Mouse (Mus musculus) inflammation-experienced regulatory T-cells, adult 6 months (primary cell): ENCODE measurements around the gene Efnb2. TPM values are rescaled to one million over a fixed set of nuclear protein-coding genes. Genes with fewer than 3 reads are reported as not detected.

Experiments
- ATAC-seq: one replicate; pipeline ENCODE4 v1.8.0; 2017
- polyA plus RNA-seq, 3 experiments: library from polyadenylated mRNA; unstranded; fragments of 100-300 nt; shearing (Covaris generic); gene quantifications; one replicate each; pipeline ENCODE4 v1.2.1; 2017

Gene Efnb2
- polyA plus RNA-seq: under 1 TPM in 2 of 3 experiments, not detected in 1; 0.18 to 0.27 TPM

DNA sequence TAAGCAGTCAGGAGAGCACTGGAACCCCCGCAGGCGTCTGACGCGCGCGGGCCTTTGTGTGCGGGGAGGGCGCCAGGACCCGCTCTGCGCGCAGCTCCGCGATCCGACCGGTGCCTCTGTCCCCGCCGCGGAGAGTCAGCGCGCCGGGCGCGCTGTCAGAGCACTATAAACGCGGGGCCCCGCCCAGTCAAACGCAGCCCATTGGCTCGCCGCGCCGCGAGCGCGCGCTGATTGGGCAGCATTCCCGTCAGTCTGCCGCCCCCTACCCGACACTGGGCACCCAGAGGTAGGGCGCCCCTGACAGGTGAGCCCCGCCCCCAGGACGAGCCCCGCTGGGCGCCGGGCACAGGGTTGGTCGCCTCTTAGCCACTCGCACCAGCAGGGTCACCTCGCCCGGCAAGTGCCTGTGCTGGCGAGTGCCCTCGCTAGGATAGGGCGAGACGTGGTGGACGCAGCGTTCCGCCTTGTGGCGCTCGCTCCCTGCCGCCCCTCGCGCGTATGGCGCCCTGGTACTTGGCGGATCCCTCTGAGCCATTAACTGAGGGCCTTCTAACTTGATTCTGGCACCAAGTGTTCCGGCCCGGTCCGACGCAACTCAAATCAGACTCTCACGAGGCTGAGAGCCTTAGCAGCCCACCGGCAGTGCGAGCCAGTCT lies at the start of gene Efnb2:
Efnb2 (minus strand) TSS at position 140 of the 656 bp plus-strand sequence.
- ATAC-seq: peak; percentile 88

DNA sequence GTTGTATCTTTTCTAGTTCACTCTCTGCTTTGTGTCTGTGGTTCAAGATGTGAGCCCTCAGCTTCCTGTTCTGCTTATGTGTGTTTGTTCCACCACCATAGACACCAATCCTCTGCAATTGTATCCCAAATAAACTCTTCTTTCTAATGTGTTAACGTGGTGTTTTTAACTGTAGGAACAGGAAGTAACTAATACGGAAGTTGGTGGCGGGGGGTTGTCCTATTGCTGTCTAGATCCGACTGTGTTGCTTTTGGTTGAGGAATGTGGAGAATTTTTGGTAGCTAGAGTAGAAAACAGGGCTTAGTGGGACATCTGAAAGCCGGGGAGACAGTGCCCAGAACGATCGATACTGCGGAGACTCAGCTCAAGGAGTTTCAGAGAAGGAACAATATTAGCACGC lies 43.8 kb upstream of the Efnb2 start:
- no peak for ATAC-seq

DNA sequence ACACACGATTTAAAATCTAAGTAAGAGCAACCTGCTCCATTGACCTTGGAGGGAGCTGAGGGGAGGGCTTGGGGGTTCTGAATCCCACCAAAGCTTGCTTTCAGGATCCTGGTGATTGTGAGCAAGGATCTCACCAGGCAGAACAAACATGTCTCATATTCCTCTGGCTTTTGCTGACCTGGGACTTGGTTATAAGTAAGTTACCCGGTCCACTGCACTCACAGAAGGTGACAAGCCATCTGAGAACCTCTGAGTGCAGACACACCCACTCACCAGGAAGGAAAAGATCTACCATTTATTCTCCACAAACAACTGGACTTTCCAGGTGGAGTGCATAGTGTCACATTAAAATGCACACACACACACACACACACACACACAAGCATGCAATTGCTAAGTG lies 42.6 kb upstream of the Efnb2 start:
- ATAC-seq: no peak

DNA sequence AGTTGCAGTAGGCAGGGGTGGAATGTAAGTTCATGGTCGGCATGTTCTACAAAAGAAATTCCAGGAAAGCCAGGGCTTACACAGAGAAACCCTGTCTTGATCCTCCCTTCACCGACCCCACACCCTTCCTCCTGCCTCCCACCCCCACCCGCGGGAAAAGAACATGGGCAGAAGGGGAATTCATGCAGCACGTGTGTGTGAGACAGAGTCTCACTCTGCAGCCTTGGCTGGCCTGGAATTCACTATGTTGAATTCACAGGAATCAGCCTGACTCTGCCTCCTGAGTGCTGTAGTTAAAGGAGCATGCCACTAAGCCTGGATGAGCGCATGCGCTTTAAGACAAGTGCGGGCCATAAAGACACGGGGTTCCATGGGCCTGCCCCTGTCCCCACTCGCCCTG lies 39.8 kb upstream of the Efnb2 start:
- no peak for ATAC-seq

DNA sequence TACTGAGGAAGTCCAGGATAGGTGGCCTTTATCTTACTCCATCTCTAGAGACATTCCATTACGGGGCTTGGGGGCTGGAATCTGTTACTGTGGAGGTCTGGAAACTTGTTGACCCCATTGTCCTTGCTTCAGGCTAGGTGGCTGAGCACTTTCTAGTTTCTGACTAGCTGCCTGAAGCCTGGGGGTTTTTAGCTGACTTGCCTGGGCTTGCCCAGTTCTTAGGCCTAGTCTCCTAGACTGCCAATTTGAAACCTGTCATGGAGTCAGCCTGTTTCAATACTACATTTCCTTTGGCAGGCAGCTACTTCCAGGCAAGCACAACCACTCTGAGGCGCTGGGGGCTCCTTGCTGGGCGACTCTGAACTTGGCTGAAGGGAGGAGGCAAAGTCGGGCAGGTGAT lies 39.2 kb upstream of the Efnb2 start:
- no peak for ATAC-seq

DNA sequence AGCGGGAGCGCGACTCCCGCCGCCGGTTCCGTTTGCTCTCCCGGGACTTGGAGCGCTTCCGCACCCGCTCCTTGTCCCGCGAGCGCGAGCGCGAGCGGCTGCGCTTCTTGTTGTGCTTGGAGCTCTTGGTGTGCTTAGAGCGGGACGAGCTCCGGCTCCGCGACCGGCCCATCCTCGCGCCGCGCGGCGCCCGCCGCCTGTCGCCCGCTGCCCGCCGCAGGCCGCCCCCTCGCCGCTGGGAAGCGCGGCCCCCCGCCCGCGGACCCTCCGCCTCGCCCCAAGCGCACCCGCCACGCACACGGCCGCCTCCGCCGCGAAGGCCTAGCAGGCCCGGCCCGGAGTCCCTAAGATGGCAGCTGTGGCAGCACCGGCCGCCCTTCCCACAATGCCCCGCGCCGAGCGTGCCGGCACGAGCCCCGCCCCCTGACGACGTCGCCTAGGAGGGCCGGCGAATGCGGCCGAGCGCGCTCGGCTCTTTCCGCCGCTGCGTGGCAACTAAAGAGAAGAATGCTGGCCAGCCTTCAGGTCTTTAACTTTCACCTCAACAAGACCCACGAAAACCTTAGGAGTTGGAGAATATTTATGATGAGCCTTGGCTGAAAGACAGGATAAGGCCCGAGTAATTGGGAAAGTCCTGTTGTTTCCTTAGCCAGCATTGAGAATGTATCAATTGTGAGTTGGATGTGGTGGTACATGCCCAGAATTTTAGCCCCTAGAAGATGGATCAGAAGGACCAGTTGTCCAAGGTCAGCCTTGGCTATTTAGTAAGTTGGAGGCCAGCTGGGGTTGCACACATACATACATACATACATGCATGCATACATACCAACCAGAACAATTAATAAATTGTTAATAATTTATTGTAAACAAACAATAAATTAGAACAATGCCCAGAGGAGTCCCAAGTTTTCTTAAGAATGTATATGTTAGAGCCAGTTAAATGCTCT lies 29.4 kb upstream of the Efnb2 start, which contains the start of gene Arglu1:
Arglu1 (minus strand) TSS at position 376 of the 947 bp plus-strand sequence.
- ATAC-seq: peak; percentile 87

DNA sequence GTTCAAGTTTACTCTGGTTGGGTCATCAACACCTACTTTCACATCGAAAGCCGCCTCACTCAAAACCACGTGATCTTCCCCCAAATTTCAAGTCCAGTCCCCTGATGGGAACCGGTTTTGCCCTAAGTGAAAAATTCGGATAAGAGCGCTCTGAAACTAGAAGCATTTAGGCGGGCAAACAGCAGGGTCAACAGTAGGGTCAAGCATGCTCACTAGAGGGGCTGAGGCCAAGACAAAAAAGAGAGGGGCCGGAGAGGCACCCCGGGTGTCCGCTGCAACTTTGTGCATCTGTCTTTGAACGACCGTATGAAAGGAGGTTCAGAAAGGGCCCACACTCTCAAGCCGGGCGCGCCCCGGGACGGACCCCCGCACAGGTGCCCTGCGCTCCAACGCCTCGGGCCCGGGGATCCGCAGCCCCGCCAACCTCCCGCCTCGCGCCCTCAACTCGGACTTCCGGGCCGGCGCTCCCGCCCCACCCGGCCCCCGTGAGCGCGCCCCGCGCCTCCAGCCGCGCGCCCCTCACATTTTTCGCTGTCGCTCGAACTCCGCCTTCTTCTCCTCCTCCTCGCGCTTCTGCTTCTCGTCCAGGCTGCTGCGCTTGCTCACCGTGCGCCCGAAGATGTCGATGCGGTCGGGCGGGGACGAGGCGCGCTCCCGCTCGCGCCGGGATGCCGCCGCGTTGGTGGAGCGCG lies 28.6 kb upstream of the Efnb2 start:
- ATAC-seq: peak; percentile 35

DNA sequence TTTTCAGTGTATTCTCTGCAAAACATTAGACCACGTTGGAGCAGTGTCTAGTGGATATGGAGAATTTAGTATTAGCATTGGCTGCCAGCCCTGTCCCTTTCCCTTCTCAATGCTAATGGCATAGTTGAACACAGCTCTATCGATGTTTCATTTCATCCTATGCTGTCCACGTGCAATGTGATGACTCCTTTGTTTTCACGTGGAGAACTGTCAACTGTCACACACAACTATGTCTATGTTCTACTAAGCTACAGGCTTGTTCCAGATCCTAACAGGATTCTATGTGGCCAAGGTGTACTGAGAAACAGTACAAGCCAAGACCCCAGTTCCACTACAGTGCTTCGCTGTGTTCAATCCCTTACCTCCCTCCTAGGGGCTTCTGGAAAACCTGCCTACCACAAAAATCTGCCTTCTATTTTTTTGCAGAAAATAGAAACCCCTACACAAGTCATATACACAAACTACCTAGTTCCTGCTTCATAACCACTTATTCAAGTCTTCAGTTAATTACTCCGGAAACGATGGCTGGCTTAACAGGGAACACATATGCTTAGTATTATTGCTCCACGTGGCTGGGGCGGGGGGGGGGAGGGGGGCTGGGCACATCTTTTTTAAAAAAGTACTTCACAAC lies 27.9 kb upstream of the Efnb2 start:
- ATAC-seq: peak; percentile 32

DNA sequence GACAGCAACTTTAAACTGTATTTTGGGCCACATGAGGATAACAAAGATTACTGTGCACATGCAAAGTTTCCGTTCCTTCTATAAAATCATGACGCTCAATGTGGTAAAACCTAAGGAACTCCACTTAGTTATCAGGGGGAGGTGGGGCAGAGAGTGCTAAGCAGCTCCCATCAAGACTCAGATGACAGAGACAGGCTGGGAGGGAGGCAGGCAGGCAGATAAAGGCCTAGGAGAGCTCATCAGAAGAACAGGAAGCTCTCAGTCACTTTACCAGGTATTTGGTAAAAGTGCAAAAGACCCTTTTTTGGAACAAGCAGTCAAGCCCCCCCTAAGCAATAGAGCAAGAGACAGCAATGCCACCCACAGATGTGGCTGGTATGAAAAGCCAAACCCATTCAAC lies 24.5 kb upstream of the Efnb2 start:
- no peak for ATAC-seq

DNA sequence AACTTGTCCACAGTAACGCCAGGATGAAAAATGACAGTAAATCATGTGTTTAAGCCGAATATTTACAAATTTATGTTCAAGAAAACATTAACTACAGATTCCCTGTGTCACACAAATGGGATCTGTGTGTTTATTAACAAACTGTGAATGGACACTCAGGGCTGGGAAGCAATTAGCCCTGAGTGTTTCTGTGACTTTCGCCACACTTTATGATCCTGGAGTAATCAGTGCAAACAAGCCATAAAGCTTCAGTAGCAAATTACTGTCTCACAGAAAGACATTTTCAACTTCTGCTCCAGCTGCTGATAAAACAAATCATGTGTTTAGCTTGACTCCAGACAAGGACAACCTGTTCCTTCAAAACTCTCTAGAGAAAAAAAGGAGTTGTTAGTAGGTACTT lies 21.7 kb upstream of the Efnb2 start:
- no peak for ATAC-seq

DNA sequence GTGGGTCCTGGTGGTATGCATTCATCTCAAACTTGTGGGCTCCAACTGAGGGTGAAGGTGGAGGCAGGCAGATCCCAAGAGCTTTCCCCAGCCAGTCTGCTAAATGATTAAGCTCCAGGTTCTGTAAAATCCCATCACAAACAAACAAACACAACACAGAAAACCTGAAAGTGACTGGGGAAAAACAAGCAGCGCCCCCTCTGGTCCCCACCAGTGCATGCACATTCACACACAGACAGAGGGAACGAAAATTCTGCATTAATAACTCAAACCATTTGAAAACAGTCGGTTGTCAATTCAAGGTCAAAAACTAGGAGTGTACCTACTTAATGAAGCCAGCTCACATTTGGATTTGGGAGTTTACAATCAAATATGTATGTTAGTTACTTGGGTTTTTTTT lies 17.2 kb upstream of the Efnb2 start:
- ATAC-seq: no peak

DNA sequence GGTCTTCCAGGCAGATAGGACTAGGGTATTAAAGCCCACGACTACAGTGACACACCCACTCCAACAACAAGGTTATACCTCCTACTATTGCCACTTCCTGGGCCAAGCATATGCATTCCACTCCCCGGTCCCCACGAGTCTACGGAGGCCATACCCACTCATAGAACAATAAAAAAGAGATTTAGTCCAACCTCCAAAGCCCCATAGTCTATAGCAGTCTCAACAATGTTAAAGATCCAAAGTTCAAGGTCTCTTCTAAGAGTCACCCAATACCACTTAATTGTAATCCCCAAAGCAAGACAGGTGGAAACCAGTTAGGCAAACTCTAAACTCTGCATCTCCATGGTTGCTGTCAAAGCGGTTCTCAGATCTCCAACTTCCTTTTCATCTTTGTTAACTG lies 13.8 kb upstream of the Efnb2 start:
- ATAC-seq: no peak

DNA sequence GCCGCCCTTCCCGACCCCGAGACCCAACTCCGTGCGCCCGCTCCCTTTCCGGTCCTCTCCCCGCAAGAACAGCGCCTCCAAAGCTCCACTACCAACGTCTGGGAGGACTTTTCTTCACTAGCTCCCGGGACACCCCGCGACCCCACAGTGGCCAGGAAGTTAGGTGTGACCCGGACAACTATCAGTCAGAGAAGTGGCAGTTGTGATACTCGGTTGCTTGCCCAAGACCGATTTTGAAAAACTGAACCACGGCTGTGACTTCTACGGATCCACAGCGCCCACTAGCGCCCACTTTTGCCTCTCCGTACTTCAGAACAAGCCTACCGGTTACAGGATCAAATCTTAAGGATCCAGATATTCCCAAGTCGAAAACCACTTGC lies 707 bp upstream of the Efnb2 start:
- peak; percentile 37 for ATAC-seq

DNA sequence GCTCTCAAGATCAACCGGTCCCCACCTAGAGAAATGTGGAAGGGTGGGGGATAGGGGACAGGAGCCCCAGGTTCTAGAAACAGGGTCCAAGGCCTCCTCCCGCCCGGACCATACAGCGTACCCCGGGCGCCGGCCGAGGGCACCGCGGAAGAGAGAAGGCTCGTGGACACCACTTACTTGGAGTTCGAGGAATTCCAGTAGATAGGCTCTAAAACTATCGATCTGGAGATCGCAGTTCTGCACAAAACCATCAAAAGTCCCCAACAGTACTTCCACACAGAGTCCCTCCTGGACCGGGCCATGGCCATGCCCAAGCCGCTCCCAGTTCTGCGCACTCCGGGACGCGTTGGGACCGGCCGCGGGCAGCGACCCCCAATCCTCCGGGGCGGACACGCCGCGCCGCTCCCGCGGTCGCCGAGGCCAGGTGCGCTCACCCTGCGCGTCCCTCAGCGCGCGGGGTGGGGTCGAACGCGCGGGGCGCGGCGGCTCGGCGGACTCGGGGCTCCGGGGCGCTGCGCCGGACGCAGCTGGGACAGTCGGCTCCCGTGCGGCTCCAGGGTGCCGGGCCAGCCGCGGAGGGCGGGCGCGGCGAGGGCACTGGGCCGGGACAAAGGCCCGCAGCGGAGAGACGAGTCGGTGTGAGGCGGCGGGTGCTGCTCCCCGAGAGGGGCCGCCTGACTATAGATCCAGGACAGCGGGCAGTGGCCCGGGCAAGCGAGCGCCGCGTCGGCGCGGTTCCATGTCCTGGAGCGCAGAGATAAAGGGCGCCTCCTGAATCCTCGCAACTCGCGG lies 539 bp downstream of the Efnb2 start:
- ATAC-seq: peak; percentile 4

DNA sequence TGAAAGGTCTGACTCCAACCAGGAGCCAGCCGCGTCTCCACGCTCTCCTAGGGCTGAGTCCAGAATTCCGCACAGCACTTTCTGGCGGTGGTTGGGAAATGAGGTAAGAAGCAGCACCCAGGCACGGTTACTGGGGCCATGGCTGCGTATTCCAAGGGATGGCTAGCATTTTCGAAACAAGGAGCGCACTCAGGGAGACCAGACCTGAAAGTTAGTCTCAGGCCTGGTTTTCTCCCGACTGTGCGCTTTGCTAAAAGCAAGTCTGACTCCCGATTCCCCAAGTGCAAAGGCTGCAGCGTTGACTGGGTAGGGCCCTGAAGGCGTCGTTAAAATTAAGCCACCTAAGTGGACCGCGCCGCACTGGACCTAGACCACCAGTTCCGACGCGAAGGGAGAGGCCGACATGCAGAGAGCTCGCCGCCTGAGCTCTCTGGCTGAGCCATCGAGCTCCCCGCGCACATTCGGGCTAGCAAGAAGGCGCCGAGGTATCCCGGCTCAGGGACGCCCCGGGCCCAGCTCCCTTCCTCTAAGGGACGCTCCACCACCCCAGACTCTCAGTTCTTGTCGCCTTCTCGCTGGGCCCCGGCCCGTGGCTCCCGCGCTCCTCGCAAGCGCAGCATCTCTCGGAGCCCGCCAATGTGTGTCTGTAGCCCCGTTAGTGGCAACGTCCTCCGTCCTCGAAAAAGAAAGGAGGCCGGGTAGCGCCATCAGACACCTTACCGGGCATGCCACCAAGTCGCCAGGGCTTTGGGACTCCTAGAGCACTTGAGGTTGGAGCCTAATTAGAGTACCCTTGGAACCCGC lies 1.3 kb downstream of the Efnb2 start:
- ATAC-seq: no peak

DNA sequence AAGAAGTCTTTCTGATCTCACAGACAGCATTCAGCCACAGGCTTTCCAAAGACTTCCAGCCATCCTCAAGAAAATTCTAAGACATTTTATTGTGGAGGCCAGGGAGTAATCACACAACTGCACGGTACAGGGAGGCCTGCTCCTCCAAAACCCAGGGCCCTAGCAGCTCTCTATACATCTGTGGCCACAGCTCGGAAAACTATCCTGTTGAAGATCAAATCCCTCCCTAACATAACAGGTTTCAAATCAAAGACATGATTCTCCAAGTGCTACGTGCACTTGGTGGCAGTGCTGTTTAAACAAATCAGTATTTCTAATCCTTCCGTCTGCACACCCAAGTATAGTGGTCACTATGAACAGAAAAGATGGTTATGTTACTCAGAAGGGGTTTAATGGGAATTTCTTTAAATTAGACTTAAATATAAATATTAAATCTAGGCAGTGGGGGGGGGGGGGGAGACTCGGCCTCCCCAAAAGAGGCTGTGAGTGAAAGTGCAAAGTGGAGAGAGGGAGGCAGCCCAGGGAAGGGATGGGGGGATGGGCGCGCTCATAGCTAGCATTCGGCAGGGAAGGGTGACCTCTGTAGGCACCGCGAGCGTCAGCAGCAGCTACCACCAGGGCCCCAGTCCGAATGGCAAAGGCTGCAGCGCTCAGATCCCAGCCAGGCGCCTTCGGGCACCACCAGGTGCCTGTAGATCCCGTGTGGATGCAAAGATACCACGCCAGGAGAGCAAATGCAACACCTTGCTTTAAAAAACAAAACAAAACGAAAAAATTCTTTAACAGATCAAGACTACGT lies 2.4 kb downstream of the Efnb2 start:
- ATAC-seq: no peak

DNA sequence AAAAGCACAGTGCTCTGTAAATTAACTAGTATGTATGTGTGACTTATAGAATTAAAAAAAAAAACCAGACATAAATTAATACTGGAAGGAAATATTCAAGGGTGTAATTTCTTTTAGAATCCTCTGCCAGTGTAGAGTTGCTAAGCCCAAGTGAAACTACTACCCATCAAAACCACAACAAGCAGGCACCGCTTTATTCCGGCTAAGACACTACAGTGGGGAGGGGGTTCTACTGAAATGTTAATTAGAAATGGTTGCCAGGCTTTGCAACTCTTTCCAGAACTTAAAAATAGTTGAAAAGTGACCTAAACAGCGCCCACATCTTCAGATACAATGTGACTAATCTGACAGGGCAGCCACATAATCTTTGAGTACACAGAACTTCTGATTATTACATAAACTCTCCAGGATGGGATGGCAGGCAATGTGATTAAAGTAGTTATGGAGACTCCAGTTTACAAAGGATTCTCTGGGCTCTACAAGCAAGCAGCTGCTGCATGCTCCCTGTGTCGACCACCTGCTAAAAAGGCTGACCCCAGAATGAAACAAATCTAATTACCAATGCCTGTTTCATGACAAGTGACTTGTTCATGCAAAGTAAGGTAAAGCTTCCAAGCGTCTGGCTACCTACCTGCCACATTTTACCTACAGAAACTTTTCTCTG lies 3.2 kb downstream of the Efnb2 start:
- ATAC-seq: no peak

DNA sequence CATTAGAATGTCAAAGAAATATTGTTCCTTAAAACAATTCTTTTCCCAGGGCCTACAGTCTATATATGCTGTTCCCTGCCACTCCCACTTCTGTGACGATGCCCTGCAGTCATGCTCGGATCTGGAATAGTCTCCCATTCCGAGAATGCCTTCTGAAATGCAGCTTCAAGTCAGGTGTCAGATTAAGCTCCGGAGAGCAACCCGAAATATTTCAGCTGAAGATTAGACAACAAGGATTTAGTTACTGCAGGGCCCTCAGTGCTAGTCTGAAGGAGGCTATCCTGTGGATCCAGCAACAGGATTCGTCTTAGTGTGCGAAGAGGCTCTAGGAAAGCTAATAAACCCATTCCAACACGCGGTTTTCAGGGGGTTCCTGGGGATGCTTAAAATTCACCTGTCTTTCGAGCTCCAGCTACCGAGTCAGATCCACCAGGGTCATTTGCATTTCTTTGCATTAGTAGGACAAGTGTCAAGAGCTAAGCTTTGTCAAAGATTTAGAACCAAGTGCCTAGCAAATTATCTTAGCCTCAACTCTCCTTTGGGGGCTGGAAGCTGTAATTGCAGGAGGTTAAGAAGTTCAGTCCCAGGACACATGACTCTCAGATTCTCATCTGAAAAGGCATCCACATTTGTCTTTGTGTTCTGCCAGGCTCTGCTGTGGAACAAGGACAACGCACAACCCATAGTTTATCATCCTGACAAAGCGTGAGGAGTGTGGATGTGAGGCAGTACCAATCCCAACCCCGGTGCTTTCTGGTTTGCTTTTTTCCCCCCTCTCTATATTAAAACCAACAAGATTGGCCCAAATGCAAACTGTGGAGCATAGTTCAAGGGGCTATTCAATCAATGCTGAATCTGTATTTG lies 4.2 kb downstream of the Efnb2 start:
- ATAC-seq: no peak
